Mouse (Mus musculus) Muller cell, postnatal 12 days (primary cell): ENCODE measurements around the gene Tab2.
"Not testable (repeated sequence)": the region's sequence is repeated elsewhere in the genome, so short reads cannot be mapped to it uniquely, and the experiment has no call there.

Source experiments
- DNase-seq: peaks from one replicate; pipeline ENCODE4 v3.0.0-alpha.2; 2015; ENCODE audit errors: inconsistent ontology term

Gene Tab2

DNA sequence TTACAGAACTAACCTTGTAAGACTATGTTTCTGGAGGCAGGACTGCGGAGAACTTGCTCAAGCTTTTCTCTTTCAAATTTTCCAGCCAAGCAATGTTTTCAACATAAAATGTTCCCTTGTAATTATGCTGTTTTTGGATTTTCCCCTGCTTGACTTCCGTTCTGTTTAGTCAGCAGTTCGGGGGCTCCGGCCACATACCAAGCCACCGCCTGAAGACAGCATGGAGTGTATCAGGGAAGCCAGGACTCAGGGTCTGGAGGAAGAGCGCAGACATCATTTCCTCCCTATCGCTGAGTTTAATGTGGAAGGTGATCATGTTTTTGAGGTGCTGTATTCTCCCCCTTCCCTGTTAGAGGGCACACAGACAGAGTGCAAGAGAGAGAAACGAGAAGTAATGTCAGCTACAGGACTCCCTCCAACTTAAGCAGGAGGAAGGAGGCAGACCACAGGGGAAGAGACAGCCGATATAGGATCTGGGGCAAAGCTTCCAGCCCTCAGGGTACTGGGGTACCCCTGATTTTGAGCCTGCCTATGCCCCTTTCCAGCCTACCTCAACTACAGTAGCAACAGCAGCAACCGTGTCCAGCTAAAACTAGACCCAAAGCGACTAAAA is 67.7 kb downstream of the Tab2 start:
- DNase-seq: no peak

DNA sequence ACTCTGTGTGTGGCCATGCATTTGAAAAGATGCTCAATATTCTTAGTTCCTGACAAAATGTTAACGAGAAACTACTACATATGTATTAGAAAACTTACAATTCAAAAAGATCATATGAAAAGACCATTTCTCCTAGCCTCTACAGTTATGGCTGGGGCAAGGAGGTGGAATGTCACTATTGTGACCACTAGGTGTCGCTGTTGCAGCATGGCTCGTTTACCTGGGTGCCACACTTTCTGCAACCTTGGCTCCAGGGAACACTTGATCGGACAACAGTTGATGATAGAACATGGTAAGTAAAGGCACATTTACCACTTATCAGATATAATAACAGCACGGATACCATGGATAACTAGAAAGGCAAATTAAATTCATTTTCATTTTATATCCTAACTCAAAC is 72.5 kb downstream of the Tab2 start:
- peak; percentile 29 for DNase-seq

- DNase-seq: no peak
These were observed 74.1 kb downstream of the Tab2 start for GRCm38 (mm10) chr10:7881971-7882370.

GRCm38 (mm10) chr10:7880283-7880682 is 75.7 kb downstream of the Tab2 start:
- DNase-seq: not testable (repeated sequence)

GRCm38 (mm10) chr10:7874194-7874593 is 81.8 kb downstream of the Tab2 start:
- no peak for DNase-seq

DNA sequence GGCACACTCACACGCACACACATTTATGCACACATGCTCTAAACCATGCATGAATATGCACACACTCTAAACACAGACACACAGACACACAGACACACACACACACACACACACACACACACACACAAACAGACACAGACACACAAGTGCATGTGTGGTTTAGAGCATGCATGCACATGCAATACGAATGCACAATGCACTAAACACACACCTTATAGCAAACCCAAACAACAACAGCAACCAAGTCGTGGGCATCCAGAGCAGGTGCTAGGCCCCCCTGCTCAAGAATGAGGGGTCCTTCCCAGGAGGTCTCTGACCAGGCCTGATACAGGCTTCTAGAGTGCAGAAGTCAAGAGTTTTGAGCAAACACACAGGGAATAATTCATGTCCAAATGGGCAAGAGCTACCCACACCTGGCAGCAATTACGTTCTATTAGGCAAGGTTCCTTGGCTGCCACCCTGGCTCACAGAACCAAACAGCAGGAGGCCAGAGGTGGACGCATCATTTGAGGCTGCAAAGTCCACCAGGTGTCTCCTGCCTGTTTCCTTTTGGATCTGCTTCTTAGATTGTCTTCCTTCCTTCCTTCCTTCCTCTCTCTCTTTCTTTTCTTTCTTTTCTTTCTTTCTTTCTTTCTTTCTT is 84.5 kb downstream of the Tab2 start:
- DNase-seq: no peak

DNA sequence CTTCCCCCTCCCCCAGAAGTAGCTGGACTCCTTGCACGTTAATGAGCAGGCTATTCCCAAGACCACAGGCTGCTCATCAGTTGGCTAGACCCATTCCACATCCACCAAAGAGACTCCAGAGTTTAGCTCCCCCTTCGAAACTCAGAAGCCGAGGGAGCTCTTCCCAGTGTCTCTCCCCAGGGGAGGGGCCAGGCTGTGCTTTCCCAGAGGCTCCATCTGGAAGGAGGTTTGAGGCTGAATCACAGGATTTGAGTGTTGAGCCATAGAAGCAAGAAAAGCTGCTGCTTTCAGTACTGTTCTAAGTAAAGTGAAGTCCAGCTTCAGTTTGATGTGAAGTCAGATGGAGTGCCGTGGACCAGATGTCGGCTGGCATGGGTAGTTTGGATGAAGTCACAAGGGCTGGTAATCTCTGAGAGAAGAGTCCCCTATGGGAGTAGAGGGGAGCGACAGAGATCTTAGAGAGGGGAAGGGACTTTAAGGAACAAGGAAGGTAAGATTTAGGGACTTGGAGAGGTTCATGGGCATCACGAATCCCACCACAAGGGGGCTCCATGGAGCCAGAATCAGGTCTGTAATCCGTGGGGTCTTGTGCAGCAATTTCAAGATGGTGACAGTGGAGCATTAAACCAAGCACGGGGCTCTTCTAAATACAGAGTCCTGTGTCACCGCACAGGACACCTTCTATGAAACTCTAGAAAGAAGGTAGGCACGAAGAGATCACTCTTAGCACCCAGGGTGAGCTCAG is 85.3 kb downstream of the Tab2 start:
- no peak for DNase-seq

DNA sequence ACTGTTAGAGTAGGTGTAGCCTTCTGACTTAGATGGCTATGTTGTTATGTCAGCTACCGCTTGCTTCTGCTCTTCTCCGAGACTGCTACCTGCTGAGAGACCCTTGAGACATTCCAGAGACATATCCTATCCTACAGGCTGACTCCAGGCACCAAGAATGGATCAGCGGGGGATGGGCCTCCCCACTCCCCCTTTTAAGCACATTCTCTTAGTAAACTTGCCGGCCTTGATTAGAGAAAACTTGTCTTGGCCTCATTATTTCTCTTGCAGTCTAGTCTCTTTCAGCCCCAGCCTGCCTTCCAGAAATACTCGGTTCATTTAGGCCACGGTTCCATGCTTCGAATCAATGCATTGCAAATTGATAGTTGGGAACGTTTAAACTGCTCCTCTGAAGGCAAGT is 86.3 kb downstream of the Tab2 start:
- no peak for DNase-seq

DNA sequence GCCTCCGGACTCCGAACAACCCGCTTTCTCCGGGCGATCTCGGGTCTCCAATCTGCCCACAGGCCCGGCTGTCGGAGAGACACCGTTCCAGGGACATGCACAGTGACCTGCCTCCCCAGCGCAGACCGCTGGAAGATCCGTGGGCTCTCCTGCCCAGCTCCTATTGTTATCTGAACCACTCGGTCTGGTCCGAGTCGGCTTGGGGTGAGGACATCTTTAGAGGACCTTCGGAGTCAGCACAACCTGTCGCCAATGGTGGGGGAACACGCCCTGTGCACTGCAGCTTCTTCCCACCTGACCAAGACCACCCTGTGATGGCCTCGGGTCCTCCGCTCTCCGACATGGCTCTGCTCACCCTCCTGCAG is 88.4 kb downstream of the Tab2 start:
- DNase-seq: no peak

GRCm38 (mm10) chr10:7866762-7867665 is 89.0 kb downstream of the Tab2 start:
- peak; percentile 11 for DNase-seq

DNA sequence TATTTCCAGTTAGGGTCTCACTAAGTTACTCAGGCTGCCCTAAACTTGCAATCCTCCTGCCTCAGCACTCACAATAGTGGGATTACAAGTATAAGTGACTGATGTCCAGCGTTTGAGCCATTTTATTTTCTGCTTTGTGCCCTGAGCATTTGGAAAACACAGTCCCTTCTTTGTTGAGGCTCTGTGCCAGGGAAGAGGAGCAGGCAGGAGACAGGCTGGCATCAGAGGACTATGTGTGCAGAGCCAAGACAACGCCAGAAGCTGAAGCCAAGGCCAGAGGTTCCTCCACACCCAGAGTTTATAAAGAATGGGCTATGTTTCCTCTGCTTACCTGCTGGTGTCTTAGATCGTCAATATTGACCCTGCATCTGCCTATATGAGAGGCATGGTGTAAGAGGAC is 91.2 kb downstream of the Tab2 start:
- DNase-seq: no peak

DNA sequence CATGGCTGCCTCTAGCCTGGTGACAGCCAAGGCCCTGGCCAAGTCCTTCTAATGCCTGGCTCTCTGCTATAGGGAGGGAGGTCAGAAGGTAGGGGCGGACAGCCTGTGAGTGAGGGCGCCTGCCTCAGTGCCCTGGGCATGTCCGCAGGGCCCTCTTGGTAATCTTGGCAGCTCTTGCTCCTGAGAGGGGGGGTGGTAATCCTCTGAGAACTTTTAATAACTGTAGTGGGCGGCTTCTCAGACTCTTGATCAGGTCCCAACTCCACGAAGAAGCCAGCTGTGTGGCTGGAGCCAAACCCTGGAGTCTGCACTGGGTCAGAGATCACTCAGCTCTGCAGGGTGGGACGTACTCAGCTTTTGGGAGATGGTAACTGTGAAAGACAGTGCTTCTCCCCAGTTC is 91.8 kb downstream of the Tab2 start:
- no peak for DNase-seq

GRCm38 (mm10) chr10:7863411-7863810 is 92.6 kb downstream of the Tab2 start:
- no peak for DNase-seq

GRCm38 (mm10) chr10:7861937-7862657 is 93.9 kb downstream of the Tab2 start:
- no peak for DNase-seq

GRCm38 (mm10) chr10:7861259-7861936 is 94.6 kb downstream of the Tab2 start:
- no peak for DNase-seq

DNA sequence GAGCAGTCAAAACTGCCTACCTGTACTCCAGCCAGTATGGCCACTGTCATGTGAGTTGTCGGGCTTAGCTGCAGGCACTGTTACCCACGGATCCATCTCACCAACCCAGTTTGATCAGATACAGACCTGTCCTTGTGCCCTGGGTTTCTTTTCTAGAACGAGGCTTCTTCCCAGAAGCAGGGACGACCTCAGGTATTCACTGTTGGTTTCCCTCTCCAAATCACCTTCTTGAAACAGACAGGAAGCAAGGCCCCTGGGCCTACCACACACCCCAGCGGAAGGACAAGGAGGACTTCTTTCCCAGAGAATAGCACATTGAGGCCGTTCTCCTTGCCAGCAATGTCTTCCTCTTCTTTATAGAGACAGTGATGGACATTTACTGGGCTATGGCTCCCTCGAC is 95.5 kb downstream of the Tab2 start:
- no peak for DNase-seq
